Mouse (Mus musculus) G1E (cell line): Measurements from ENCODE around the gene Il12rb1. TPM values are rescaled to one million over a fixed set of nuclear protein-coding genes. Genes with fewer than 3 reads are reported as not detected.

ENCODE experiments used
- ATAC-seq: 2 replicates; pipeline ENCODE4 v1.8.0; 2016; ENCODE audit warnings: mild to moderate bottlenecking; ENCODE audit not compliant: insufficient number of reproducible peaks, poor library complexity, low FRiP score, severe bottlenecking; ENCODE audit errors: extremely low read depth
- DNase-seq: peaks from one replicate; pipeline ENCODE4 v3.0.0; 2012; ENCODE audit warnings: low spot score
- H3K27me3 ChIP-seq: 2 replicates; pipeline ENCODE4 v1.6.1; 2012; ENCODE audit warnings: mild to moderate bottlenecking, low read length, inconsistent platforms; ENCODE audit not compliant: insufficient read depth
- H3K36me3 ChIP-seq: replicated peaks from 2 replicates; pipeline ENCODE3; 2012; ENCODE audit warnings: mild to moderate bottlenecking, inconsistent platforms
- H3K4me1 ChIP-seq: 2 replicates; pipeline ENCODE4 v1.6.1; 2012; ENCODE audit warnings: low read depth, low read length, inconsistent platforms, mixed read lengths; ENCODE audit not compliant: insufficient read depth
- H3K4me3 ChIP-seq: 2 replicates; pipeline ENCODE4 v1.5.1; 2012; ENCODE audit warnings: low read depth, mild to moderate bottlenecking, inconsistent platforms, low read length, moderate library complexity, mixed read lengths
- H3K9me3 ChIP-seq: replicated peaks from 2 replicates; pipeline ENCODE4 v1.6.1; 2012; ENCODE audit warnings: inconsistent platforms
- CTCF ChIP-seq: IDR thresholded peaks from 2 replicates; pipeline ENCODE4 v1.5.1; 2012; ENCODE audit warnings: low read depth, low read length, inconsistent platforms, mixed read lengths
- GATA1 ChIP-seq: IDR thresholded peaks from 2 replicates; pipeline ENCODE4 v1.6.1; 2012; ENCODE audit warnings: borderline replicate concordance, low read length, inconsistent platforms, mixed read lengths
- GATA2 ChIP-seq: IDR thresholded peaks from 2 replicates; pipeline ENCODE4 v1.6.1; 2012; ENCODE audit warnings: low read depth, low read length, inconsistent platforms, borderline replicate concordance
- POLR2AphosphoS5 ChIP-seq: IDR thresholded peaks from 2 replicates; pipeline ENCODE4 v1.6.1; 2012; ENCODE audit warnings: low read depth, low read length, inconsistent platforms; ENCODE audit not compliant: insufficient replicate concordance
- TAL1 ChIP-seq: conservative IDR thresholded peaks from 2 replicates; pipeline ENCODE4 v1.6.1; 2012; ENCODE audit warnings: low read depth, low read length, inconsistent platforms, mixed read lengths
- polyA plus RNA-seq: library from polyadenylated mRNA; stranded (reverse); fragments of >175 nt; gene quantifications from 2 replicates; pipeline ENCODE4 v1.2.3, GENCODE M21; 2012
- total RNA-seq, 2 experiments: library from RNA; stranded (forward) in 1 of 2; stranded (reverse) in 1 of 2; fragments of 200-1000 nt in 1 of 2; fragments of >200 nt in 1 of 2; fragmentation: Nextera tagmentation in 1 of 2; gene quantifications; 2 replicates each; pipeline ENCODE4 v1.2.3; 2014 to 2017

Gene Il12rb1
- total and polyA plus RNA-seq, 3 experiments, result 1.9 to 5.6 (median 2.3) TPM

DNA sequence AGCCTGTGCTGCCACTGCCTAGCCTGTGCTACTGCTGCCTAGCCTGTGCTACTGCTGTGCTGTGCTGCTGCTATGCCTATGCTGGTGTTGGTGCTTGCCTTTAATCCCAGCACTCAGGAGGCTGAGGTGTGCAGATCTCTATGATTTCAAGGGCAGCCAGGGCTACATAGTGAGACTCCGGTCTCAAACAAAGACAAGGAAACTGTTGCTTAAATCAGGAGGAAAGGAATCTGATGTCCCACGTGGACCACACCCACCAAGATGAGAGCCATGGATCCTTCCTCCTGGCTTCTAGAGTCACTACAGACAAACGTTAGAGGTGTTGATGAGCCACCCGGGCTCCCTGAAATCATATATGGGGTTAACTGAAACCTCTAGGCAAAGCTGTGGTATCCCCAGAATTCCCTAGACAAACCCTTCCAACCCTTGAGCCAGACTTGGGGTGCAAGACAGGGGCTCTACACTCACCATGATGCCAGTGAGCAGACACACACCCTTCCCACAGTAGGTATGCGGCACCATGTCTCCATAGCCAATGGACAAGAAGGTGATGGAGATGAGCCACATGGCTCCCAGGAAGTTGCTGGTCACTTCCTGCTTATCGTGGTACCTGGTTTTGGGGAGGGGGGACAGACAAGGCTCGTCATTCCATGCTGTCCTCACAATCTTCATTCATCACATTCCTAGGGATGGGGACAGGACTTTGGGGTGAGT, 42.0 kb downstream of the Il12rb1 start:
- no peak for ATAC-seq
- no peak overlapping the region for H3K4me3 ChIP-seq
- H3K4me1 ChIP-seq, result peaks cover 36% of the 10 kb centered on the region
- no peaks in the 10 kb centered on the region for H3K36me3 ChIP-seq
- no peak for DNase-seq
- H3K9me3 ChIP-seq, result no peaks in the 10 kb centered on the region
- peaks cover 82% of the 10 kb centered on the region for H3K27me3 ChIP-seq
- TF ChIP-seq TAL1, result no peak
- TF ChIP-seq CTCF, result no peak
- no peak for TF ChIP-seq POLR2AphosphoS5
- no peak for TF ChIP-seq GATA1
- TF ChIP-seq GATA2, result no peak

DNA sequence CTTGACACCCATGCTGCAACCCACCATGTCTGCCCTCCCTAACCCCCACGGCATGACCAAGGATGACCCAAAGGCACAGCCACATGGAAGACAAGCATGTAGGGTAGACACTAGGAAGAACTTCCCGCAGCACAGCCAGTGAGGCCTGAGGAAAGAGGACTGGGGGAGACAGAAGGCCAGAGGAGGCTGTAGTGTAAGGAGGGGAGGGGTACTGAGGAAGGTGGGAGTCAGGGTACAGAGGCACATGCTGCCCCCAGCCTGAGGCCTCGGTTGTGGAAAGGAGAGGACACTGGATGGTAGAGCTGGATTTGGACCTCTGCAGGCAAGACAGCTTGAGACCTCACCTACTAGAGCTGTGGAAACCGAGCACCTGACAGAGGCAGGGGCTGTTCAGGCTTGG, 42.7 kb downstream of the Il12rb1 start:
- Histone ChIP-seq H3K4me3 (no peak overlapping the region), H3K4me1 (peaks cover 36% of the 10 kb centered on the region), H3K27me3 (peaks cover 87% of the 10 kb centered on the region), H3K9me3 (no peaks in the 10 kb centered on the region), H3K36me3 (no peaks in the 10 kb centered on the region)
- DNase-seq (no peak), ATAC-seq (no peak)
- no peak for TF ChIP-seq GATA1
- no peak for TF ChIP-seq POLR2AphosphoS5
- TF ChIP-seq TAL1, result no peak
- TF ChIP-seq CTCF, result no peak
- no peak for TF ChIP-seq GATA2

DNA sequence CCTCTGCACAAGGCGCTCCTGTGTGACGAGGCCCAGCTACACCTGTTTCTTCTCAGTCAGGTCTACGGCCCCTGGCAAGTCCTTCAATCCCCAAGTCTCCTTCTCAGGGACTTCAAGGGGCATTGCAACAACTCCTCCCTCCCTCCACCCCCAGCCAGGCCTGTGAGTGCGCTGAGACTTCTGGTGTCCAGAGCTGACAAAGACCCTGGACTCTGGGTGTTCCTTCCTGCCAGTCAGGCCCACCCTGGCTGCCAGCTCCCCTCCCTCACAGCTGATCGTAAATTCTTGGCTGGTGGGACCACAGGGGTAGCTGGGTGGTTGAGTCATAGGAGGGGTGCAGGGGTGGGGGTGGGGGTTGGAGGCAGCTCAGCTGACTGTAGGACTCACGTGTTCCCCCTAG, 43.6 kb downstream of the Il12rb1 start:
- DNase-seq (no peak), ATAC-seq (no peak)
- H3K9me3 ChIP-seq, result no peaks in the 10 kb centered on the region
- no peaks in the 10 kb centered on the region for H3K36me3 ChIP-seq
- H3K4me1 ChIP-seq, result peaks cover 36% of the 10 kb centered on the region
- H3K27me3 ChIP-seq, result peaks cover 85% of the 10 kb centered on the region
- no peak for TF ChIP-seq POLR2AphosphoS5
- TF ChIP-seq GATA2, result no peak
- no peak for TF ChIP-seq TAL1
- TF ChIP-seq GATA1, result no peak
- no peak for TF ChIP-seq CTCF
- H3K4me3 ChIP-seq, result no peak overlapping the region

DNA sequence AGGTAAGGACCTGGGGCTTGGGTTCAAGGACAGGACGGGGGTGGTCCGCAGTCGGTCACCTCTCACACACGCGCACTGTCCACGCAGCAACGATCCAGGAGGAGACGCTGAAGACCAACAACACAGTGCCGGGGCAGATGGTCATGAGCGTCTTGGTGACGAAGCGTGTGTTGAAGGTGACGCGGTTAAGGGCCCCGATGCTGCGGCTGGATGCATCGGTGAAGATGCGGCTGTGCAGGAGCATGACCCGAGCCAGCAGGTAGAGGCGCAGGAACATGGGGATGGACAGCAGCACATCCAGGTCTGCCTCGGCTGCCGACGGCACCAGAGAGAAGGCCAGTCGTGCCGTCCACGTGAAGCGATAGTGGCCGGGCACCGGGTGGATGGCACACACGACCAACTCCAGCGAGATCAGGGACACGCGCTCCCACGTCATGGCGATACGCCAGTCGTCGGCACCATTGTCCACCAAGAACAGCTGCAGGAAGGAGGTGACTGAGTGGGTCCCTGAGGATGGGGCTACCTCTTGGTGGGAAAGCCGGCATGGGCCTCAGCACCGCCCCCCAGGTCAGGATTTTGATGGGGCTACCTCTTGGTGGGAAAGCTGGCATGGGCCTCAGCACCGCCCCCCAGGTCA, 44.5 kb downstream of the Il12rb1 start:
- no peaks in the 10 kb centered on the region for H3K9me3 ChIP-seq
- DNase-seq (no peak), ATAC-seq (no peak)
- peaks cover 39% of the 10 kb centered on the region for H3K4me1 ChIP-seq
- 0 out of 2 replicates have a peak overlapping the region, but pooled peaks have one; percentile 28 for H3K4me3 ChIP-seq
- TF ChIP-seq GATA2 (no peak), TAL1 (no peak), CTCF (no peak), POLR2AphosphoS5 (no peak), GATA1 (no peak)
- H3K27me3 ChIP-seq, result peaks cover 83% of the 10 kb centered on the region
- no peaks in the 10 kb centered on the region for H3K36me3 ChIP-seq

DNA sequence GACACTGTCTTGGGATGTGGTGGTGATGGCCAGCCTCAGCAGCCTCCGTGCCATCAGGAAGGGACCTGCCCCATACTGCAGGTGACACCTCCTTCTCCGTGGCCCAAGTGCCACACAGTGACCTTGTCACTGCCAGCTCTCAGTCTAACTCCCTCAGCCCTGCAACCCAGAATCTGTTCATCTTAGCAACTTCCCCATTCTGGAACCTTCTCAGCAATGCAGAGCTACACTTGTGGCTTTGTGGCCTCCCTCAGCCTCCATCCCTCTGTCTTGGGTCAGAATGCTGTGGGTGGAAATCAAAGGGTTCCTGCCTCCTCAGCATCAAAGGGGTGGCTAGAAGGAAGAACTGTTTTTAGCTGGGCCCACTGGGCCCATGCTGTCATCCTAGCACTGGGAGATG, 45.6 kb downstream of the Il12rb1 start:
- H3K27me3 ChIP-seq, result peaks cover 78% of the 10 kb centered on the region
- ATAC-seq, result peak; percentile 15; the same call in 1 of the 2 replicates

DNA sequence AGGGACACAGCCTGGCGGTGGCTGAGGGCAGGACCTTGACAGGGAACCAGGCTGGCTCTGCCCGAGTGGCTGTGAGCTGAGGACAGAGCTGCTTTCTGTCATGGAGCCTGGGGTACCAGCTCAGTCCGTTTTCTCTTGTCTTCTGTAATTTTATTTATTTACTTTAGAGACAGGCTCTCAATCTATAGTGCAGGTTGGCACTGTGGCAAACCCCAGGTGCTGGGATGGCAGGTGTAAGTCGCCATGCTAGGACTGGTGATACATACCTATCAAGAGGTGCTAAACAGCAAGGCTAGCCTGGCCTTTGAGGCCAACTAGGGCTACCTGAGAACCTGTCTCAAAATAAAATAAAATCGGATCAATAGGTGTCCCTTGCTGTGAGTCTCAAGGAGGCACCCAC, 47.8 kb downstream of the Il12rb1 start:
- no peak for TF ChIP-seq POLR2AphosphoS5
- no peak for TF ChIP-seq GATA1
- no peak for TF ChIP-seq TAL1
- TF ChIP-seq GATA2, result no peak
- no peak for TF ChIP-seq CTCF
- ATAC-seq (no peak), DNase-seq (no peak)
- Histone ChIP-seq H3K9me3 (no peaks in the 10 kb centered on the region), H3K4me3 (no peak overlapping the region), H3K36me3 (no peaks in the 10 kb centered on the region), H3K27me3 (peaks cover 64% of the 10 kb centered on the region), H3K4me1 (peaks cover 47% of the 10 kb centered on the region)

More for the DNA sequence above, 45.6 kb downstream of the Il12rb1 start:
- DNase-seq, result peak; percentile 55
- H3K9me3 ChIP-seq, result no peaks in the 10 kb centered on the region
- TF ChIP-seq TAL1, result no peak
- TF ChIP-seq GATA2, result no peak
- TF ChIP-seq GATA1, result no peak
- no peak for TF ChIP-seq CTCF
- TF ChIP-seq POLR2AphosphoS5, result no peak
- no peaks in the 10 kb centered on the region for H3K36me3 ChIP-seq
- H3K4me1 ChIP-seq, result peaks cover 48% of the 10 kb centered on the region
- H3K4me3 ChIP-seq, result no peak overlapping the region; the same call in 1 of the 2 replicates
